Mouse (Mus musculus): ENCODE data around the gene Copz1. TPM values are rescaled to one million over a fixed set of nuclear protein-coding genes. Genes with fewer than 3 reads are reported as not detected.
A peak's percentile ranks its signal among the peaks of the same experiment; 100 is the strongest.
"Not testable (repeated sequence)": the region's sequence is repeated elsewhere in the genome, so short reads cannot be mapped to it uniquely, and the experiment has no call there.

Copz1 gene
- polyA plus RNA-seq, 1 experiment from 2014 or later, result 155 TPM

- 86% methylated on average over 6 of the region's 6 CpGs for WGBS
- not testable (repeated sequence) for H3K9ac ChIP-seq (ENCODE audit: low read length); ATAC-seq (replicated peaks; ENCODE audit: extremely low read depth, insufficient read depth, low FRiP score); H3K4me3 ChIP-seq (ENCODE audit: low read length); H3K27ac ChIP-seq (ENCODE audit: low read length); H3K27me3 ChIP-seq (ENCODE audit: control insufficient read depth, insufficient read depth, low read length); H3K4me2 ChIP-seq (ENCODE audit: low read depth, low read length); H3K9me3 ChIP-seq (replicated peaks; ENCODE audit: control insufficient read depth, low read length); H3K4me1 ChIP-seq (ENCODE audit: control insufficient read depth, insufficient read depth, low read length)
- H3K36me3 ChIP-seq (ENCODE audit: control insufficient read depth, insufficient read depth), result peaks cover 35% of the 10 kb centered on the region
These were observed 23.0 kb upstream of the Copz1 start for GRCm38 (mm10) chr15:103249511-103249910.

GRCm38 (mm10) chr15:103250195-103250740 lies 22.2 kb upstream of the Copz1 start:
- Histone ChIP-seq H3K27ac (ENCODE audit: low read length) (no peak overlapping the region), H3K9ac (ENCODE audit: low read length) (no peak overlapping the region), H3K36me3 (ENCODE audit: control insufficient read depth, insufficient read depth) (peaks cover 32% of the 10 kb centered on the region), H3K4me3 (ENCODE audit: low read length) (no peak overlapping the region), H3K27me3 (ENCODE audit: control insufficient read depth, insufficient read depth, low read length) (no peaks in the 10 kb centered on the region), H3K4me1 (ENCODE audit: control insufficient read depth, insufficient read depth, low read length) (peaks cover 7% of the 10 kb centered on the region), H3K4me2 (ENCODE audit: low read depth, low read length) (no peak overlapping the region), H3K9me3 (replicated peaks; ENCODE audit: control insufficient read depth, low read length) (no peaks in the 10 kb centered on the region)
- no peak for ATAC-seq (replicated peaks; ENCODE audit: extremely low read depth, insufficient read depth, low FRiP score)
- 40% methylated on average over 2 of the region's 2 CpGs for WGBS

GRCm38 (mm10) chr15:103251595-103251994 lies 20.9 kb upstream of the Copz1 start:
- Histone ChIP-seq H3K9ac (ENCODE audit: low read length) (no peak overlapping the region), H3K27me3 (ENCODE audit: control insufficient read depth, insufficient read depth, low read length) (no peaks in the 10 kb centered on the region), H3K9me3 (replicated peaks; ENCODE audit: control insufficient read depth, low read length) (no peaks in the 10 kb centered on the region), H3K4me3 (ENCODE audit: low read length) (no peak overlapping the region), H3K36me3 (ENCODE audit: control insufficient read depth, insufficient read depth) (peaks cover 21% of the 10 kb centered on the region), H3K27ac (ENCODE audit: low read length) (no peak overlapping the region), H3K4me1 (ENCODE audit: control insufficient read depth, insufficient read depth, low read length) (peaks cover 4% of the 10 kb centered on the region; the same call in 1 of the 2 replicates), H3K4me2 (ENCODE audit: low read depth, low read length) (no peak overlapping the region)
- ATAC-seq (replicated peaks; ENCODE audit: extremely low read depth, insufficient read depth, low FRiP score), result no peak
- WGBS, result 39% methylated on average over 1 of the region's 1 CpGs

- Histone ChIP-seq H3K9me3 (replicated peaks; ENCODE audit: control insufficient read depth, low read length) (no peaks in the 10 kb centered on the region), H3K36me3 (ENCODE audit: control insufficient read depth, insufficient read depth) (peaks cover 10% of the 10 kb centered on the region), H3K27ac (ENCODE audit: low read length) (no peak overlapping the region), H3K4me2 (ENCODE audit: low read depth, low read length) (no peak overlapping the region), H3K4me3 (ENCODE audit: low read length) (no peak overlapping the region), H3K9ac (ENCODE audit: low read length) (no peak overlapping the region), H3K27me3 (ENCODE audit: control insufficient read depth, insufficient read depth, low read length) (no peaks in the 10 kb centered on the region), H3K4me1 (ENCODE audit: control insufficient read depth, insufficient read depth, low read length) (peaks cover 6% of the 10 kb centered on the region)
- 75% methylated on average over 3 of the region's 3 CpGs for WGBS
- ATAC-seq (replicated peaks; ENCODE audit: extremely low read depth, insufficient read depth, low FRiP score), result no peak
These were observed 19.9 kb upstream of the Copz1 start for GRCm38 (mm10) chr15:103252660-103253059.

- Histone ChIP-seq H3K36me3 (ENCODE audit: control insufficient read depth, insufficient read depth) (peaks cover 3% of the 10 kb centered on the region), H3K9me3 (replicated peaks; ENCODE audit: control insufficient read depth, low read length) (no peaks in the 10 kb centered on the region), H3K4me3 (ENCODE audit: low read length) (no peak overlapping the region), H3K4me1 (ENCODE audit: control insufficient read depth, insufficient read depth, low read length) (peaks cover 12% of the 10 kb centered on the region), H3K27ac (ENCODE audit: low read length) (no peak overlapping the region), H3K4me2 (ENCODE audit: low read depth, low read length) (no peak overlapping the region), H3K27me3 (ENCODE audit: control insufficient read depth, insufficient read depth, low read length) (no peaks in the 10 kb centered on the region), H3K9ac (ENCODE audit: low read length) (no peak overlapping the region)
- WGBS, result 92% methylated on average over 1 of the region's 1 CpGs
- ATAC-seq (replicated peaks; ENCODE audit: extremely low read depth, insufficient read depth, low FRiP score), result no peak
These were observed 19.2 kb upstream of the Copz1 start for GRCm38 (mm10) chr15:103253352-103253751.

GRCm38 (mm10) chr15:103255169-103255568 lies 17.3 kb upstream of the Copz1 start:
- Histone ChIP-seq H3K4me2 (ENCODE audit: low read depth, low read length) (peak overlapping the region; percentile 92), H3K4me3 (ENCODE audit: low read length) (peak overlapping the region; percentile 50), H3K27ac (ENCODE audit: low read length) (peak overlapping the region; percentile 7; the same call in 1 of the 2 replicates), H3K9me3 (replicated peaks; ENCODE audit: control insufficient read depth, low read length) (no peaks in the 10 kb centered on the region), H3K9ac (ENCODE audit: low read length) (peak overlapping the region; percentile 71), H3K4me1 (ENCODE audit: control insufficient read depth, insufficient read depth, low read length) (peaks cover 21% of the 10 kb centered on the region), H3K36me3 (ENCODE audit: control insufficient read depth, insufficient read depth) (no peaks in the 10 kb centered on the region), H3K27me3 (ENCODE audit: control insufficient read depth, insufficient read depth, low read length) (no peaks in the 10 kb centered on the region)
- ATAC-seq (replicated peaks; ENCODE audit: extremely low read depth, insufficient read depth, low FRiP score), result peak; percentile 28
- under 1% methylated on average over 23 of the region's 25 CpGs for WGBS

GRCm38 (mm10) chr15:103256210-103256986 lies 16.1 kb upstream of the Copz1 start:
- Histone ChIP-seq H3K9ac (ENCODE audit: low read length) (no peak overlapping the region), H3K27me3 (ENCODE audit: control insufficient read depth, insufficient read depth, low read length) (no peaks in the 10 kb centered on the region), H3K36me3 (ENCODE audit: control insufficient read depth, insufficient read depth) (no peaks in the 10 kb centered on the region), H3K9me3 (replicated peaks; ENCODE audit: control insufficient read depth, low read length) (no peaks in the 10 kb centered on the region), H3K4me3 (ENCODE audit: low read length) (no peak overlapping the region), H3K27ac (ENCODE audit: low read length) (no peak overlapping the region), H3K4me2 (ENCODE audit: low read depth, low read length) (no peak overlapping the region), H3K4me1 (ENCODE audit: control insufficient read depth, insufficient read depth, low read length) (peaks cover 22% of the 10 kb centered on the region)
- 84% methylated on average over 6 of the region's 6 CpGs for whole genome bisulfite sequencing
- ATAC-seq (replicated peaks; ENCODE audit: extremely low read depth, insufficient read depth, low FRiP score), result no peak

GRCm38 (mm10) chr15:103257790-103258728 lies 14.5 kb upstream of the Copz1 start, which contains the start of gene Nfe2:
Gene Nfe2 (minus strand): TSS chr15:103258403.
- 6% methylated on average over 15 of the region's 15 CpGs for WGBS
- Histone ChIP-seq H3K27me3 (ENCODE audit: control insufficient read depth, insufficient read depth, low read length) (no peaks in the 10 kb centered on the region), H3K36me3 (ENCODE audit: control insufficient read depth, insufficient read depth) (no peaks in the 10 kb centered on the region), H3K9ac (ENCODE audit: low read length) (peak within 1 kb of the TSS; percentile 70), H3K4me2 (ENCODE audit: low read depth, low read length) (peak within 1 kb of the TSS; percentile 74), H3K9me3 (replicated peaks; ENCODE audit: control insufficient read depth, low read length) (no peaks in the 10 kb centered on the region), H3K4me3 (ENCODE audit: low read length) (peak within 1 kb of the TSS; percentile 45), H3K4me1 (ENCODE audit: control insufficient read depth, insufficient read depth, low read length) (peaks cover 22% of the 10 kb centered on the region), H3K27ac (ENCODE audit: low read length) (peak within 1 kb of the TSS; percentile 61)
- peak; percentile 84 for ATAC-seq (replicated peaks; ENCODE audit: extremely low read depth, insufficient read depth, low FRiP score)
